Mouse (Mus musculus): ENCODE measurements around the gene Spag8.
A peak's percentile ranks its signal among the peaks of the same experiment; 100 is the strongest.

Gene Spag8

DNA sequence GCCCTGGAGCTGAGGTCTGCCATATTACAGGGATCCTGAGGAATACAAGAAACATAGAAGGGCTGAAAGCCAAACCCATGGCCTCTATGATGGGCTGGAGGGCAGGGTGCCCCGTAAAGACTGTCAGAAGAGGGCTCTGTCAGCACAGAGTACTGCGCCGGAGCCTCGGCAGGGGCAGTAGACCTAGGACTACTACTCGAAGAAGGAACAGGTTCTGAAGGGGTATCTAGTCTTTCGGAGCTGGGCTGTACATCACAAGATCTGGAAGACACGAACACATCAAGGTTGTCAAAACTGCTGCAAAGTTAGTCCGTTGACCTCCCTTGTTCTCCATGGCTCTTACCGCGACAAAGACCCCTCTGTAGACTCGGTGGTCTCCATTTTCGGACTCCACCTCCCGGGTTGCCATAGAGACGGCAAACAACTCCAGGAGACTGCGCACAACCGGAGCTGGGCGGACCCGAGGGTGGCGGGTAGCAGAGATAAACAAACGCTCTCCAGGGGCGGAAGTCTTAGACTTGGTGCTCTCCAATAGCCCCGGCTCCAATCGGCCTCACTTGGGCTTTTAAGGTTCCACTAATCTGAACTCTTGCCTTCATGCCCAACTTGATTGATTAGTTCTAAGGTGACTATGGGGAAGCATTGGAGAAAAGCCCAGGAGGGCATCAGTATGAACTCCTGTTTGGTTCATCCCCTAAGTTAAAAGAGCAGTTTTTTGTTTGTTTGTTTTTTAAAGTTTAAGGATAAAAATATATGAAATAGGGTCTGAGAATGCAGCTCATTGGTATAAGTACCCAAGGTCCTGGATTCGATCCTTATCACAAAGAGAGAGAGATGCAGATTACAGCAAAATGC is at the start of gene Spag8:
Gene Spag8 (minus strand): TSS at position 434 of the 855 bp plus-strand sequence.
- no peak for DNase-seq (ENCODE audit: low read depth, low spot score)

DNA sequence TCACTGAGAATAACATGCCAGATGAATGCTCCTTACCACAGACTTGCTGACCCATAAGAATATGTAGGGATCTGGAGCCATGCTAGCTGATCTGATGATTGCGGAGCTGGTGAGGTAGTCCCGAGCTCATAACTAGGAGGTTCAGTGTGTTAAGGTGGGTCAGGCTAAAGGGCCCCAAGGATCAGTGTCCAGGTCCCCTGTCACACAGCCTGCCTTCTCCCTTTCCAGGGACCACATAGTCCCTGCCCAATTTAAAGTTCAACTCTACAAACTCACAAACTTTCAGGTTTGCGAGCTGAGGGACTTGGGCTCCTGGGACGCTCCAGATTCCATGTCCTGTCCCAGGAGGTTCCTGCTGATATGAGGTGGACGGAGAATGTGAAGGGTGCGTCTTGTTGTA is 47.3 kb upstream of the Spag8 start, which contains the start of gene Olfr70:
Gene Olfr70 (minus strand): TSS at position 101 of the 400 bp plus-strand sequence.
- no peak for DNase-seq (ENCODE audit: low read depth, low spot score)

DNA sequence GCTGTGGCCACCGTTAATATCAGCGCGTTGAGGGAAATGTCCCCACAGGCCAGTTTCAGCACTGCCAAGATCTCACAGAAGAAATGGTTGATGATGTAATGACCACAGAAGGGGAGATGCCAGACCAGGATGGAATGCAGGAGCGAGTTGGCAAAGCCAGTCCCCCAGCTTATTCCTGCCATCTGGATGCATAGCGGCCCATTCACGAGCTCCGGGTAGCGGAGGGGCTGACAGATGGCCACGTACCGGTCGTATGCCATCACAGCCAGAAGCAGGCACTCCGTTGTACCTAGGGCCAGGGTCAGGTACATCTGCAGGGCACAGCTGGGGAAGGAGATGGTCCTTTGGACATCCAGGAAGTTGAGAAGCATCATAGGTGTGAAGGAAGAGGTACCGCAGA is 43.2 kb upstream of the Spag8 start:
- peak; percentile 50 for DNase-seq (ENCODE audit: low read depth, low spot score)

DNA sequence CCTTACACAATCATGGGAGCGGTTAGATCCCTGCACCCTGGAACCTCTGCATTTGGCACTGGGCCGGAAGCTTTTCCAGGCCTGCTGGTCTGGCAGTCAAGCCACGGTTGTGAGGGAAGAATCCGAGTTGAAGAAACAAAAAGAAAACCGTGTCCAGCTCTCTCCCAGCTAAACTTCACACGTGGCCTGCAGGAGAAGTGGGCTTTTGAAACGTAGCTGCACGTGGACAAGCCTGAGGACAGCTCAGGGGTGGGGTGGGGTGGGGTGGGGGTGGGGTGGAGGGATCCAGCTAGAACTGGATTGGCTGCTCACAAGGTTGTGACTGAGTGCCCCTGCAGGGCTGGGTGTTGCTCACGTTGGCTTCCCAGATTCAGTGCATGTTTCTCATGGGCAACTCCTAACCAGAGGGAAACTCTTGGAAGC is 41.9 kb upstream of the Spag8 start:
- no peak for DNase-seq (ENCODE audit: low read depth, low spot score)

DNA sequence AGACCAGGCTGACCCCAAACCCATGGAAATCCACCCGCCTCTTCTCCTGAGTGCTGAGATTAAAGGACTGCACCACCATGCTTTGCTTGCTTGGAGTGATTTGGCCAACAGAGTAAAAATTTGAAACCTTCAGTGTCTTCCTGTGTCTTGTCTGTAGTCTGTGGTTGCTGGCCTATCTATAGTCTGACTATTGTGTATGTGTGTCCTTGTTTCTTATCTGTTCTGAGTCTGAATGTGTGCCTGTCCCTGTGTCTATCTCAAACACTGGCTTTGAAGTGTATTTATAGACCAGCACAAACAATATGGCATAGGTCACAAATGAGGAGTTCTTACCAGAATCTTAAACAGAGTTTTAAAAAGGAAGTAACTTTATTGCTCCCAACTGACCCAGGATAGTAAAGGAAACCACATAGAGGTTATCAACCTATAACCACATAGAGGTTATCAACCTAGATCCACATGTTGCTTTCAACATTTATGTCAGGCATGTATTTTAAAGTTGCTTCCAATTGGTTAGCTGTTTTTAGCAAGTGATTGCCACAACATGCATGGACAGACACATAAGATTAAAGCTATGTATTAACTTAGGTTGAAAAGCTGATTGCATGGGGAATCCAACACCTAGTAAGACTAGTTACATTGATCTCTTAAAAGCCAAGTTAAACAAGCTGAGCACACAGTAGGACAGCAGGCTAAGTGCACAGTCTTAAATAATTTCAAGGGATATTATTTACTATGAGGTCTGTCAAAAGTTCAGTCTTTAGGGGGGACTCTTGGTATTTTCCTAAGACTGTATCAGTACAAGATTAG is 41.2 kb upstream of the Spag8 start:
- no peak for DNase-seq (ENCODE audit: low read depth, low spot score)

DNA sequence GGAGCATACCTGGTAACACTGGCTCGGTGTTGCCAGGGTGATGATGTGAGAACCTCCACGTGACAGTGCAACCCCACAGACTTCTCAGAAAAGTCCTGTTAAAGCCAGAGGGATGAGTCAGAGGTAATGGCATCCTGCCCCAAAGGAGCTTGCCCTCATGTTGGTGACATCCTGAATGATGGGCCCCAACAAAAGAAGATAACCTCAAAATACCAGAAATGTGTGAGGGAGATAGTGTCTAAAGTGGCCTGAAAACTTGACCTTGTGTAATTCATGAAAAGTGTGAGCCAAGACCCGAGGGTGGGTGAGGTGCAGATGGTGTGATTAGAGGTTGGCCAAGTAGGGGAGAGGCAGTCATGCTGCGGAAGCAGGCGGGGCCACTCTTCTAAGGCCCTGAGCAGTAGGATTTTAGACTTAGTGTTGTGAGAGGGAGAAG is 40.4 kb upstream of the Spag8 start:
- peak; percentile 83 for DNase-seq (ENCODE audit: low read depth, low spot score)

DNA sequence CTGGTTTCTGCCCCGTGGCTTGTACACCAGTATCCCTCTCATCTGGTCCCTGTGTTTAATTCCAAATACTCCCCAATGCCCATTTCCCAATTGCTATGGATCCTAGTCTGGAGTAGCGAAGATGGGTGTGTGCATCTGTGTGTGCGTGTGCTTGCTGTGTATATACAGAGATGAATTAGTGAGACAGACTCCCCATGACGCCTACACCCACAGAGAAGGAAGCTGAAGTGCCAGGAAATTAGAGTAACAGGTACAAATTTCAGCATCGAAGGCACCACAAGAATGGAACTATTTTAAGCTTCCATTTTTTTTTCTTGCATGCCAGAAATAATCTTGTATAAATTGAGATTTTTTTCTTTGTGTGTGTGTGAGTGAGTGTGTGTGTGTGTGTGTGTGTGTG is 37.6 kb upstream of the Spag8 start:
- no peak for DNase-seq (ENCODE audit: low read depth, low spot score)

DNA sequence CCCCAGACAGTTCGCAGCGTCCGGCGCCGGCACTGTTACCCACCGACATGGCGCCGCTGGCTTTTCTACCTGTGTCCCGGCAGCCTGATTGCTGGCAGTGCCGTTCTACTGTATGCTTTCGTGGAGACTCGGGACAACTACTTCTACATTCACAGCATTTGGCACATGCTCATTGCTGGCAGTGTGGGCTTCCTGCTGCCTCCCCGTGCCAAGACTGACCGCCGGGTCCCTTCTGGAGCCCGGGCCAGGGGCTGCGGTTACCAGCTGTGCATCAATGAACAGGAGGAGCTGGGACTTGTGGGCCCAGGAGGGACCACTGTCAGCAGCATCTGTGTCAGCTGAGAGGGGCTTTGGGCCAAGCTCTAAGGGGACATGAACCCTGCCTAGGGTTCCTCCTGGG is 36.6 kb upstream of the Spag8 start:
- no peak for DNase-seq (ENCODE audit: low read depth, low spot score)

DNA sequence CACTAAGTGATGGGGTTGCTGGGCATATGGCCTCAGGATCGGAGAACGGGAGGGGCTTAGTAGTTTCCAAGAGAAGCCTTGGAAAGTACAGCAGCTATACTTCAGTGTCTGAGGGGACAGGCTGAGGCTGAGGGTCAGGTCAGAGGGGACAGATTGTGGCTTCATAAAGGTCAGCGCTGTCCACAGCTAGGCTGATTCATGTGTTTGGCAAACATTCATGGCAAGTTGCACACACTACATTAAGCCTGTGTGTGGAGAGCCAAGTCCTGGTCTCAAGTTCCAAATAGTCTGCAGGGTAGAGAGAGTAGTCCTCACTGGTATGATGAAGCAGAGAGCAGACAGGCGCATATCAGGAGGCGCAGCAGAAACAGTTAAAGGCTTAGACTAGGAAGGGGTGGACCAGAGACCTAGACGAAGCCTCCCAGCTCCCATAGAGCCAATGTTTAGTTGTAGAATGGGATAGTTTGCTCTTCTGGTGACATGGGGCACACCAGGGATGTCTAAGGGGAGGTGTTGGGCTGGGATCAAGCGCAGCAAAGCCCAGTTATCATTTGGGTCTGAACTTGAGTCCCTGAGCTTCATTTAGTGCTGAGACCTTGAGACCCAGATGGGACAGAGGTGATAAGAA is 26.1 kb upstream of the Spag8 start:
- peak; percentile 73 for DNase-seq (ENCODE audit: low read depth, low spot score)

DNA sequence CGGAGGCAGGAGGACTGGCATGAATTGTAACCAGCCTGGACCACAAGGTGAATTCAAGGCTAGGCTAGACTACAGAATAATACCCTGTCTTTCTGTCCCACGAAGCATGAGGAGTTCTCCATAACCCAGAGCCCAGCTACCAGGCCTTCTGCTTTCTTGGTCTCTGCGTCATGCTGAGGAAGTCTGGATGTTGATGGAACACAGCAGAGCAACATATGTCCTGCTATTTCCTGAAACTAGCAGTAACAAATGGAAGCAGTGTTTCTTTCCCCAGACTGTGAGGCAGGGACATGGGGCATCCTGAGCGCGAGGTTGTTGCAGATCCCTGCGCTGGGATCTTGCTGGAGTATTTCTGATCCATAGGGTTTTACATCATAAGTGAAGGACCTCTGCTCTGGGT is 25.1 kb upstream of the Spag8 start:
- DNase-seq (ENCODE audit: low read depth, low spot score): no peak

DNA sequence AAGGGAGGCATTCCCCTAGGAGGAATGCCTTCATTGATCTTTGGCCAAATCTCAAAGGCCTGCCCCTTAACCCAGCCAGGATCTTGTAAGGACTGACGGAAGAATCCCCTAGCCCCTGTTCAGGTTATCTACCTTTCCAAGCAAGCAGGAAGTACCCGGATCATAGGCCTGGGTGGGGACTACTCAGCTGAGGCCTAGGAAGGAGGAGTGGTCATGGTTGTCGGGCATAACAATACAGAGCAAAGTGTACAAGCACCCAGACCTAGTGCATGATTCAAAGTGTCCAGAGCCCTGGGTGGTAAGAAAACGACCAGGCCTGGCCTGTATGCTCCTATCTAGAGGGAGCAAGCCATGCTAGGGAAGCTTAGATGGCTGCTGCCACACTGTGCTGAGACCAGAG is 22.2 kb upstream of the Spag8 start:
- DNase-seq (ENCODE audit: low read depth, low spot score): no peak

DNA sequence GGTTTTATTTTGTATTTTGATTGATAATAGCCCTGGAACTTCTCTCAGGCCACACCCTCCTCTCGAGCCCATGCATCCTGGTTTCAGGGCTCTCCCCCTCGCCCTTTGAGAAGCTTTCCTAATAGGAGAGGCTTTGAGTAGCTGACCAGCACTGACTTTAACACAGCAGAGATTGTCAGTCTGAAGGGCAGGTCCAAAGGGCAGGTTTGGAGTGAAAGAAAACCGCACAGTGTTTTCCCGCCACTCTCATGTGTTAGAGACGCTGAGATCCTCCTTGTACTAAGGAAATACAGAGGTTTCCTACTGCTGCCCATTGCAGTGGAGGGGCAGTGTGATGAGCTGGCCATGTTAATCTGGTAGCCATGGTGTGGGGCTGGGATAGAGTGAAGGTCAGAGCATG is 21.6 kb upstream of the Spag8 start:
- no peak for DNase-seq (ENCODE audit: low read depth, low spot score)

DNA sequence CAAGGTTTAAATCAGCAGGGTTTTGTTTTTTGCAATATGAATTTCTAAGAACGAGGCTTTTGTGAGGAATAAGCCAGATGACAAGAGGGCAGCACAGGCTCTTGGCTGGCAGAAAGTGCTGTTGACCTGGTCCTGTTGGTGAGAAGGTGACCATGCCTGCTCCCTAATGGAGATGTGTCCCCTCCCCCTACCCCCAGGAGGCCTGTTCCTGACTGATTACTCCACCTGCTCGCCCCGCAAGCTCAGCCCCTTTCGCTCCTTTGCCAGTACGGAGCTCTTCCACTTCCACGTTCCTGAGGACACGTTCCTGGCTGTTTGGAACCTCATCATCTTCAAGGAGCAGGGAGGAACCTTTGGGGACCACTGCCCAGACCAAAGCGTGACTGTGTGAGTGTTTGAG is 20.3 kb upstream of the Spag8 start:
- no peak for DNase-seq (ENCODE audit: low read depth, low spot score)

DNA sequence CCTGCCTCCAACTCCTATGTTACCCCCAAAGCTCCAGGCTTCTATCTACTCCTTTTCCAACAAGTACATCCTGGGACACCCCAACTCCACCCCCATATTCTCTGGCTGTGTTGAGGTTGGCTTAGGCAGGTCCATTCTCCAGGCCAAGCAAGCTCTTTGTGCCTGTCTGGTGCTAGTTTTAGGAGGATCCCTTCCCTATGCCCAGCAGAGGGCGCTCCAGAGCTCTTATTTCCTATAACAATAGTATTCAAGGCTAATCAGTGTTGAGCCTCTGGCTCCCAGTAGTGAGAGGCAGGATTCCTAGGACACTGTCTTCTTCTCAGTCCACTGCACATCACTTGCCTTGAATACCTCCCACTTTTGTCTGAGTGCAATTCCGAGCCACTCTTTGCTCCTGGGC is 18.7 kb upstream of the Spag8 start:
- DNase-seq (ENCODE audit: low read depth, low spot score): peak; percentile 96

DNA sequence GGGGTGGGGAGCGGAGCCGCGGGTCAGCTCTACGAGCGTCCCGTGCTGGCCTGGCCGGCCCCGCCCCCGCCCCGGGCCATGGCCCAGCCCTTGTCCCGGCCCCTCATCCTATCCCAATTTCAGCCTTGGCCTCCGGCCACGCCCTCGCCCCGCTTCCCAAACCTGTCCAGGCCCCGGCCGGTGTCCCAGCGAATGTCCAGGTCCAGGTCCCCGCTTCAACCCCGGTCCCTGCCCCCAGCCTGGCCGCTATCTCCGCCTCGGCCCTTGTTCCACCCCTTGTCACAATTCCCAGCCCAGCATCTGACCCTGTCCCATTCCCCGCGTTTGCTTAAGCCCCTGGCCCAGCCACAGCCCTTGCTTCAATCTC is 16.0 kb upstream of the Spag8 start:
- DNase-seq (ENCODE audit: low read depth, low spot score): peak; percentile 49

DNA sequence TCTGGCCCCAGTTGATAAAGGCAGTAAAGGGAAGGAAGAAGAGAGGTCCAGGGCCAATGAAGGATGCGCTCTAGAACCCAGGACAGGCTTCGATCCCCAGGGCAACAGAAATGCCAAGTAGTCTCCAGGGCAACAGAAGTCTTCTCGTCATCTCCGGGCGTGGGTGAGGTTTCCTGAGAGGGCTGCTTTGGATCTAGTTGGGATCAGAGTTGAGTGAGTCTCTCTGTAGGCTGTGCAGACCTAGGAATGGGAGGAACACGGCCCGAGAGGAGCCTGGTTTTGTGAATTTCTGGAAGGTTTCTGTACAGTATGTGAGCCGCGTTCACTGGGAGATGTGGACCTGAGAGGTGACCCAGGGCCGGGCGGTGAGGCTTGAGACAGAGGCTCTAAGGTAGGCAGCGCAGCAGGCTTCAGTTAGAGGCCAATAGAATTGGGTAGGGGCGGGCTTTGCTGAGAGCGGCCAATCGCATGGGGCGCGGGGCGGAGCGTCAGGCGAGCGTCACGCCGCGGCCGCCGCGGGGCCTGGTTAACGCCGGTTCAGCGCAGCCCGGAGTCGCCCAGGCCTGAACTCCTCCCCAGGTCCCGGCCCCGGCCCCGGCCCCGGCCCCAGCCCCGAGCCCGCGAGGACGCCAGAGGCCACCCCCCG is 15.5 kb upstream of the Spag8 start, which contains the start of the genes Tmem8b and Fam221b:
Gene Tmem8b (plus strand): TSS at position 190 of the 646 bp plus-strand sequence.
Gene Fam221b (minus strand): TSS at position 364 of the 646 bp plus-strand sequence.
- peak; percentile 80 for DNase-seq (ENCODE audit: low read depth, low spot score)

DNA sequence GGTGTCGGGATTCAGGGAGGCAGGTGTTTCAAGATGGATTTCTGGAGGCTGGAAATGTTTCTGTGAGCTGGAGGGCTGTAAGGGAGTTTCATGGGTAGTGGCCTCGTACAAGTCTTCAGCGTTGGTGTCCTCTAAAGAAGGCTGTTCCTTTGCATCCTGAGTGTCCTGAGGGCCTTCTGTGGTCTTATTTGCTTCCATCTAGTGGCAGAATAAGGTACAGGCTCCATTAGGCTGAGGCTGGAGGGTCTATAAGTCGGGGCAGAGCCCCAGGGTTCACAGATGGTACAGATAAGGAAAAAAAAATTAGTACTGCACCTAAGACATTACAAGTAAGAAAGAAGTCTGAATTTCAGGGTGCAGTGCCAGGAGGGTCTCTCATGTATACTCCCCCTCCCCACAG is 13.0 kb upstream of the Spag8 start:
- peak; percentile 46 for DNase-seq (ENCODE audit: low read depth, low spot score)

DNA sequence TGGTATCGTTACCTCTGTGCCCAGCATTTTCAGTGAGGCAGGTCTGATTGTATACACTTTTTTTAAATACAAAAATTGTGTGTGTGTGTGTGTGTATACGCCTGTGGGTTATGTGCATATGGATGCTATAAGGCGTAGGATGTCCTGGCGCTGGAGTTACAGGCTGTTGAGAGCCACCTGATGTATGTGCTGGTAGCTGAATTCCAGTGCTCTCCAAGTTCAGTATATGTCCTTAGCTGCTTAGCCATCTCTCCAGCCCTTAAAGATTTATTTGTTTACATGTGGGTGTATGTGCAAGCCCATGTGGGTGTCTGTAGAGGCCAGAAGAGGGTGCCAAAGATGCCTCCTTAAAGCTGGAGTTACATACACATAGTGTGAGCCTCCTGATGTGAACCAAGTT is 3.8 kb upstream of the Spag8 start:
- peak; percentile 56 for DNase-seq (ENCODE audit: low read depth, low spot score)

DNA sequence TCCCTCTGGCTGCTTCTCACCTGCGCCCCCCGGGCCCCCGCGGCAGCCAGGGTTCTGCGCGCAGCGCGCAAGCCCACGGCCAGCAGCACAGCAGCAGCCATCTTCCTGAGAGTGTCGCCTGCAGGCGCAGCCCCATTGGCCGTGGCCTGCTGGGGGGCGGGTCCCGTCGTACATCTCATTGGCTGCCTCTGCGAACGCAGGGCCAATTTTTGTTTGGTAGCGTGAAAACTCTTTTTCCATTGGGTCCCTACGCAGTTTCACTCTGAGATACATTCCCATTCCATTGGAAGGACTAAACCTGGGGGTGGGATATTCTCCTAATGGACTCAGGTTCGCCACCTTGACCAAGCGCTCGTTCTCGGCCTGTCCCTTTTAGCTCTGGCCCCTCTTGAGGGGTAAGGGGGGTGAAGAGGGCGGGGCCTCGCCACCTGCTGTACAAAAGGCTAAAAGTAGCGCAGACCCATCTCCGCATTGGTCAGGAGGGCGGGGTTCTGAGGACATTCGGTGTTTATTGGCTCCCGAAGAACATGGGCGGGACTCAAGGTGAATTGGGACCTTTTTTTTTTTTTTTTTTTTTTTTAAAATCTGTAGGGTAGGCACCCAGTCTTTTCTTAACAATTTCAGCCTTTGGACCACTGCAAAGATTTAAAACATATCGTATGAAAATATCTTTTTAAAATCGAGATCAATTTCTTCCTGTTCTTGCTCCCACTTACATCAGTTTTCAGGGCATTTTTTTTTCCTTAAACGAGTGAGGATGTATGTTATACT is 3.1 kb upstream of the Spag8 start, which contains the start of gene Hint2:
Gene Hint2 (minus strand): TSS at position 128 of the 771 bp plus-strand sequence.
- DNase-seq (ENCODE audit: low read depth, low spot score): peak; percentile 98

DNA sequence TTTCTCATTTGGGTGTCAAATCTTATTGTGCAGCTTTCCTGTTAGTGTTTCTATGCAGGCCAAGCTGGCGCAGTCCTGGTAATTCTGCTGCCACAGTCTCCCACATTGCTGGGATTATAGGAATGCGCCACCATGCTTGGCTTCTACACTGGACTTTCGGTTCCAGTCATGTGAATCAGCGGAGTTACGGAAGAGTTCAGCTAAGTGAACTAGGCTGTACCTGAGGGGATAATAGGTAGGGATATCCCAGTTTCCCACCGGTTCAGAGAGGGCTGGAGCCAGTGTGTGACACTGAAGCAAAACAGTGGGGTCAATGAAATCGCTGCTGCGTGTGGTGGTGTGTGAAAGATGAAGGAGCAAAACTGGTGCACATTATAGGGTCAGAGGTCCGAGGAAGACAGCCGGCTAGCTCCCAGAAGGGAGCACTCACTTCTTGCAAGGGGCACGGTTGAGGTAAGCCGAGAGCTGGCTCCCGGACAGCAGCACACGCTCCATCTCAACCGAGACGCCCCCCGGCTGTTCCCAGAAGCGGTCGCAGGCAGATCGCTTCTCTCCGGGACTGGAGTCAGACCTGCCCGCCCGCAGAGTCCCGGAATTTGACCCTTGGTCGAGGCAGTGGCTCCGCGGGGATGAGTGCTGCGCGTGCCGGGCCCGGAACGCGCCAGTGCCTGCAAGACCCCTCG is 2.4 kb upstream of the Spag8 start:
- DNase-seq (ENCODE audit: low read depth, low spot score): no peak
